Mouse (Mus musculus) limb, embryonic 12.5 days (tissue): Measurements from ENCODE around the gene Zfp451. TPM values are rescaled to one million over a fixed set of nuclear protein-coding genes. Genes with fewer than 3 reads are reported as not detected.

Experiments used
- ATAC-seq: fragments of 200-750 bp; cut with Nextera tagmentation; 2 replicates; pipeline ENCODE4 v1.8.0; 2017; ENCODE audit warnings: low read depth, moderate TSS enrichment; ENCODE audit not compliant: insufficient number of reproducible peaks, insufficient read depth, low FRiP score, low TSS enrichment
- H3K27ac ChIP-seq: fragments of 300-500 bp; sonication (generic); 2 replicates; pipeline ENCODE4 v1.5.1; 2016; ENCODE audit warnings: mild to moderate bottlenecking, moderate library complexity
- H3K27me3 ChIP-seq: fragments of 300-500 bp; sonication (generic); 2 replicates; pipeline ENCODE4 v1.6.1; 2016; ENCODE audit warnings: mild to moderate bottlenecking, moderate library complexity
- H3K36me3 ChIP-seq: fragments of 300-500 bp; sonication (generic); 2 replicates; pipeline ENCODE4 v1.6.1; 2016; ENCODE audit warnings: mild to moderate bottlenecking, moderate library complexity
- H3K4me1 ChIP-seq: fragments of 300-500 bp; sonication (generic); replicated peaks from 2 replicates; pipeline ENCODE4 v1.6.1; 2016
- H3K4me2 ChIP-seq: fragments of 300-500 bp; sonication (generic); 2 replicates; pipeline ENCODE4 v1.6.1; 2016; ENCODE audit warnings: mild to moderate bottlenecking, moderate library complexity
- H3K4me3 ChIP-seq: fragments of 300-500 bp; sonication (generic); replicated peaks from 2 replicates; pipeline ENCODE4 v1.5.1; 2016; ENCODE audit warnings: mild to moderate bottlenecking
- H3K9ac ChIP-seq: fragments of 300-500 bp; sonication (generic); replicated peaks from 2 replicates; pipeline ENCODE4 v1.6.1; 2016; ENCODE audit warnings: mild to moderate bottlenecking, moderate library complexity
- H3K9me3 ChIP-seq: fragments of 300-500 bp; sonication (generic); 2 replicates; pipeline ENCODE4 v1.6.1; 2016; ENCODE audit warnings: mild to moderate bottlenecking, moderate library complexity
- WGBS: fragments of 180-500 bp; shearing (Covaris S2); methylation state at CpG from one replicate; pipeline ENCODE4 v1.1.7; 2016; 5-methylcytosine and 5-hydroxymethylcytosine counted together
- polyA plus RNA-seq: library from polyadenylated mRNA; unstranded; fragments of >200 nt; fragmentation: Nextera tagmentation; extraction: Ambion mirVana; gene quantifications from 2 replicates; pipeline ENCODE4 v1.2.1, GENCODE M21; 2016

Gene Zfp451
- polyA plus RNA-seq, 1 experiment from 2014 or later: 39.0 TPM

DNA sequence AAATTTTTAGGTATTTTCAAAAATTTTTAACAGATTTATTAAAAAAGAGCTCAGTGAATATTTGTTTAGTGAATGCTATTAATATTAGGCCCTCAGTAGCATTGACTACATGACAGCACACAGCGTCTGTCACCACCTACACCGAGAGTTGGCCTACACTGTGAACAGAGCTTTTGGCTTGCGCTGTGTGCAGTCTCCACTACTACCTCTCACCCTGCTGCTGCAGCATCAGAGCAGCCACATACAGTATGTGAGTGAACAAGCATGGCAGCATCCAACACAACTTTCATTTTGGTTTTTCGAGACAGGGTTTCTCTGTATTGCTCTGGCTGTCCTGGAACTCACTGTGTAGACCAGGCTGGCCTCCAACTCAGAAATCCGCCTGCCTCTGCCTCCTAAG lies 29.8 kb downstream of the Zfp451 start:
- no peak overlapping the region for H3K9ac ChIP-seq
- H3K27me3 ChIP-seq: no peaks in the 10 kb centered on the region
- peaks cover 29% of the 10 kb centered on the region for H3K36me3 ChIP-seq
- H3K4me3 ChIP-seq: no peak overlapping the region
- H3K27ac ChIP-seq: no peak overlapping the region
- H3K4me1 ChIP-seq: no peaks in the 10 kb centered on the region
- WGBS: 97% methylated on average over 5 of the region's 5 CpGs
- H3K4me2 ChIP-seq: no peak overlapping the region
- H3K9me3 ChIP-seq: no peaks in the 10 kb centered on the region
- ATAC-seq: no peak

DNA sequence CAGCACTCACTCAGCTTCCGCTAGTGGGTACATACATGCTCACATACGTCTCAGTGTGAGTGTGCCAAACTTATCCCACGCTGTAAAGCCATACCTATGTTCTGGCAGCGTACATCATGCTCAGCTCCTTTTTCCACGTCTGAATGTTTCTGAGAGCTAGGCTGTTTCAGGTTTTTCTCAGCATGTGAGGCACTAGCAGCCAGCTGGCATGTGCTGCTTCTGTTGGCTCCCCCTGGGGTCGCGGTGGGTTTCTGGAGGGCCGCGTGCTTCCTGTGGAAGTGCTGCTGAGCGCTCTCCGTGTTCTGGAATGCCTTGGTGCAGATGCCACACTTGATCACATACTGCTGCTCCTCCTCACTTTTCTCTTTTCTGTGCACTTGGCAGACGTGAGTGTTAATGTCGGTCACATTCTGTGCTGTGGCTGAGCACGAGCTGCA lies 38.2 kb downstream of the Zfp451 start:
- Histone ChIP-seq H3K27me3 (no peaks in the 10 kb centered on the region), H3K9me3 (no peaks in the 10 kb centered on the region), H3K4me1 (no peaks in the 10 kb centered on the region), H3K9ac (no peak overlapping the region), H3K4me2 (no peak overlapping the region), H3K4me3 (no peak overlapping the region), H3K27ac (no peak overlapping the region), H3K36me3 (peaks cover 70% of the 10 kb centered on the region)
- WGBS: 89% methylated on average over 14 of the region's 14 CpGs
- ATAC-seq: no peak

DNA sequence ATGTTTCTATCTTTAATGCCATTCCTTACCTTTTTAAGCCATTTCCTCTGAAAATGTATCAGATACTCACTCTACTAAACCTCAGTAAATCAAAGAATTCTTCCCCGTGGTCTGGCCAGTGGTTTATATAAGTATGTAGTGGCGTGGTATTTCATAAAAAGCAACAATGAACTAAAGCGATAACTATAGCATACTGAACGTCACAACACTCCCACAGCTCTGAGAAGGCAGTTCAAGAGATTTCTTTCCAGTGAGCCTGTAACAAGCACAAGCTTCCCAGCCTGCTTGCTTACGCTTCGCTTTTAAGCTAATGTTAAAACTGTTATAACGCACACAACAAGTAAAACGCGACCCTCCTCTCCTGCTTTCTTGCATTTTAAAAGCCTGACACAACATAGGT lies 42.3 kb downstream of the Zfp451 start:
- no peak for ATAC-seq
- no peaks in the 10 kb centered on the region for H3K4me1 ChIP-seq
- H3K4me2 ChIP-seq: no peak overlapping the region
- WGBS: 96% methylated on average over 9 of the region's 9 CpGs
- H3K9ac ChIP-seq: no peak overlapping the region
- H3K4me3 ChIP-seq: no peak overlapping the region
- no peaks in the 10 kb centered on the region for H3K27me3 ChIP-seq
- H3K27ac ChIP-seq: no peak overlapping the region
- peaks cover 85% of the 10 kb centered on the region for H3K36me3 ChIP-seq
- no peaks in the 10 kb centered on the region for H3K9me3 ChIP-seq

DNA sequence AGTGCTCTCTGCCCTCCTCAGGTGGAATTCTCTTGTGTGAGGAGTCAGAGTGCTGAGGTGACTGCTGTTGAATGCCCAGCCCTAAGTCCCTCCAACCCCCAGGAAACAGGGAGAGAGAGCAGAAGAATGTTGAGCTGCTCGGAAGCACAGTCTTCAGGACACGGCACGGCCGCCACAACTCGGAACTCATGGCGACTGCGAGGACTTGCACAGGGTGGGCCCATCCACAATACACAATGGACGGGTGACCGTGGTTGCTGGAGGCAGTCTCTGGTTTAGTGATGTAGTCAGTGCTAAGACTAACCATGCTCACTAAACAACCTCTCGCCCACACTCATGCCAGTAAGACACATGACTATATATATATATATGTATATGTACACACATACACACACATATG lies 42.8 kb downstream of the Zfp451 start:
- 96% methylated on average over 10 of the region's 10 CpGs for WGBS
- H3K27me3 ChIP-seq: no peaks in the 10 kb centered on the region
- peaks cover 82% of the 10 kb centered on the region for H3K36me3 ChIP-seq
- H3K4me1 ChIP-seq: no peaks in the 10 kb centered on the region
- H3K27ac ChIP-seq: no peak overlapping the region
- no peaks in the 10 kb centered on the region for H3K9me3 ChIP-seq
- ATAC-seq: no peak
- no peak overlapping the region for H3K4me3 ChIP-seq
- no peak overlapping the region for H3K9ac ChIP-seq
- no peak overlapping the region for H3K4me2 ChIP-seq

DNA sequence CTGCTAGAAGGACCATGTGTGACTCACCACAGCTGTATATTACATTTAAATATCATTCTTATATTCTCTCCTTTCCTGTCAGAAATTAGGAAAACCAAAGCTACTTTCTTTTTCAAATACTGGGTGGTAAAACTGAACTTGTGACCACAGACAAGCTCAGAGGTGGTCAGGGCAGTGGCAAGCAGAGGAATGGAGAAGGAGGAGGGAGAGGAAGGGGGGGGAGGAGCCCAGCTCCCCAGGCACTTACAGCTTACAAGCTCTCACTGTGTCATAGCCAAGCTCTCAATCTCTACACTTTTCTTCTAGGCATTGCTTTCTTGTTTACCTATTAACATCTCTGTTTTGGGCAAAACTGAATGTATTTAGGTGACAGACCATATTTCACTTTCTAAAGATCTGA lies 45.6 kb downstream of the Zfp451 start:
- Histone ChIP-seq H3K27me3 (no peaks in the 10 kb centered on the region), H3K9me3 (no peaks in the 10 kb centered on the region), H3K9ac (no peak overlapping the region), H3K36me3 (peaks cover 69% of the 10 kb centered on the region), H3K4me3 (no peak overlapping the region), H3K27ac (no peak overlapping the region), H3K4me2 (no peak overlapping the region), H3K4me1 (no peaks in the 10 kb centered on the region)
- no peak for ATAC-seq

DNA sequence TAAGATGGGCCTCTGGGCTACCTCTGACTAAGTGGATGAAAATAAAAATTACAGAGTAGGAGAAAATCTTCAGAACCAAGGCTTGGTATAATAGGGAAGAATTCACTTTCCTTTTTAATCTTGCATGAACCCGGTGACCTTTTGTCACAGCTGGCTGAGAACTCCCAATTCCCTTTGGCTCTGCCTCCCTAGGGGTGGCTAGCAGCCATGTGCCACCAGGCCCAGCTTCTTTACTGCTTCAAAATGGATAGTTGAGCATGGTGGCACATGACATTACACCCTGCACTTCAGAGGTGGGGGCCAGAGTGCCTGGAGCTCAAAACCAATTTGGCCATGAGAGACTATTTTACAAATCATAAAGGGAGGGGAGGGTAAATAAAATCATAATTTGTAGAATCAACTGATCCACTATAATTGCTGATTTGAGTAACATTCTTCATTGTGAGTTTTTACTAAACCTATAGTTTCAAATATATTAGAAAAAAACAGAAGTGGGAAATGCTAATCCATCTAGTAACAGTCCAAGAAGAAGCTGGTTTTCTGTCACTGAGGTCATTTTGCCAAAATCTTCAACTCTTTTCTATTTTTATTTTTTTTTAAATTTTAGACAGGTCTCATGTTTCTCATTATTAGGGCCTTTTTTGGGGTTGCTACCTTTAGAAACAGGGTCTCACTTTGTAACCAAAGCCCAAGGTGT lies 46.2 kb downstream of the Zfp451 start:
- Histone ChIP-seq H3K27ac (no peak overlapping the region), H3K36me3 (peaks cover 65% of the 10 kb centered on the region), H3K4me2 (no peak overlapping the region), H3K27me3 (no peaks in the 10 kb centered on the region), H3K9ac (no peak overlapping the region), H3K9me3 (no peaks in the 10 kb centered on the region), H3K4me3 (no peak overlapping the region), H3K4me1 (no peaks in the 10 kb centered on the region)
- ATAC-seq: no peak
- WGBS: 100% methylated on average over 1 of the region's 1 CpGs

DNA sequence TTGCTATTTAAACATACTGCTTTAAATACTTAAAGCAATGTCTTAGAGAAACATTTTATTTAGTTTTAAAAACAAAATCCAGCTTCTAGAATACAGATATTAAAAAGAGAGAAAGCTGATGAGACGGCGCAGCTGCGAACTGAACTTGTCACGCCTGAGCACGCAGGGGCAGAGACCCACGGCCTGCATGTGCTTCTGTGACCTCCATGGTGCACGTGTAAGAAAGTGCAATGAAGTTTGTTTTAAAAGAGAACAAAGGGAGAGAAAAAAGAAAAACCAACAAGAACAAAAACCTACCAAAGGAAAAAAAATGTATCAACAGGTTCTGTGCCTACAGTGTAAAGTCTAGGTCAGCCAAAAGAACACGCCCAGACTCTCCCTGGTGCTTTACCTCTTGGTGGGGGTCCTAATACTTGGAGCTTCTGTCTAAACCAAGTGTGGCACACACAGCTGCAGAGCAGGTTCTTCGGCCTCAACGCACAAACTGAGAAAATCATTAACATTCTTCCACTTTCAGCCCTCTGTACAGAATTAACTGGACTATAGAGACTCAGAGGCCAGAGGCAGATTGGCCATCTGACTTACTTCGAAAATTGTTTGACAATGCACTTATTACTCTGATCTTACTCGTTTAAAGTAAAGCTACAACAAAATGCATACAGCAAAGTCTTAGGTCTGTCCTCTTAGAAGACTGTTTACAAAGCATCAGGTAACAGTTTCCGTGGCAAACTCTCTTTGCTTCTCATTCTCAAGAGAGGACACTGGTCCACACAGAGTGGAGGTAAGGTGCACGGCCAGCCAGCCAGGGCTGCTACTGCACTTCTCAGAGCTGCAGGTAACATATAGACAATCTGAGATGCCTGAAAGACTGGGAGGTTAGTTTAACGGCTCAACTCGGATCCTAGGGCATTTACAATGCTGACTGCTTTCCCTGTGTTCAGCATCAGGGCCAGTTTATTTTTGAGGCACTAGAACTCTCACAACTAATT lies 47.6 kb downstream of the Zfp451 start:
- H3K4me2 ChIP-seq: no peak overlapping the region
- H3K36me3 ChIP-seq: peaks cover 65% of the 10 kb centered on the region
- no peak overlapping the region for H3K9ac ChIP-seq
- no peak overlapping the region for H3K4me3 ChIP-seq
- 80% methylated on average over 16 of the region's 16 CpGs for WGBS
- no peak overlapping the region for H3K27ac ChIP-seq
- ATAC-seq: no peak
- H3K4me1 ChIP-seq: no peaks in the 10 kb centered on the region
- no peaks in the 10 kb centered on the region for H3K27me3 ChIP-seq
- no peaks in the 10 kb centered on the region for H3K9me3 ChIP-seq

DNA sequence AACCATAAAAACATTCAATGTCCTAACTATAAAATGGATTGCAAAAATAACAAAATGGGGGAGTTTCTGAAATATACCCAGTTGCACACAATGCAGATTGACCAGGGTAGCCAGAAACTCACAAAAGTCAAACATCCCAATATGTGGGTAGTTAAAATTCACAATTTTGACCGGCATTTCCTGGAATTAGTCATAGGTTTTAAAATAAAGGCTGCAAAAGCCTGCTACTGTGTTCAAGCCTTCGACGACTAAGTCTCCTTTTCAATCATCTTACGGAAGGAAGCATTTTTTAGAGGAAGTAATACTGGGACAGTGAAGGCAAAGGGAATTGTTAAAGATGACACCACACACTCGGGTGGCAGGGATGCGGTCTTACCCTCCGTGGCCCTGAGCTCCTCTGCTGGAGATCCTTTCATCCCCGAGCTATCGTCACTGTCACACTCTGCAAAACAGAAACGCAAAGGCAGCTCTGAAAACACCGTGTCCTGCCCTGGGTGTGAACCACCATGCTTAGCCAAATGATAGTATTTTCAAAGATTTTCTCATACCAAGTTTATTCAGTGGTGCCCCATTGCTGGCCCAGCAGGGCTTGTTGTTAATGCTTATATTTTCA lies 48.8 kb downstream of the Zfp451 start:
- Histone ChIP-seq H3K9me3 (no peaks in the 10 kb centered on the region), H3K9ac (no peak overlapping the region), H3K4me2 (no peak overlapping the region), H3K4me3 (no peak overlapping the region), H3K4me1 (no peaks in the 10 kb centered on the region), H3K36me3 (peaks cover 64% of the 10 kb centered on the region), H3K27me3 (no peaks in the 10 kb centered on the region), H3K27ac (no peak overlapping the region)
- WGBS: 91% methylated on average over 11 of the region's 11 CpGs
- no peak for ATAC-seq

DNA sequence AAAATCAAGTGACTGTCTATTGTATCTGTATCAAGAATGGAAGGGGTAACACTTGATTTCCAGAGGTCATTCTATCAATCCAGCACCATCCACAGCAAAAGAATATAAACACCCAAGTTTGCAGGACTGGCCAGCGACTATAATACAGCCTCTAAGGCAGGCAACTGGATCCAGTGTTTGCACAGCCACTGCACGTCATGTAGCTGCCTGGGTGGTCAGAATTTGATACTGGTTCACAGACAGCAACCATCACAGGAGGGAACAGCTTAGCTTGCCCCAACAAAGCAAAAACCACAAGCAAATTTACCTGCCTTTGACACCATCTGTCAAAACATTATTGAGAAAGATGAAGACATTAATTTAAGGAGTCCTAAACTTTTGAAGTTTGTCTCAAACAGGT lies 50.6 kb downstream of the Zfp451 start:
- Histone ChIP-seq H3K4me3 (no peak overlapping the region), H3K27ac (no peak overlapping the region), H3K27me3 (no peaks in the 10 kb centered on the region), H3K9ac (no peak overlapping the region), H3K36me3 (peaks cover 53% of the 10 kb centered on the region), H3K4me1 (no peaks in the 10 kb centered on the region), H3K4me2 (no peak overlapping the region), H3K9me3 (no peaks in the 10 kb centered on the region)
- ATAC-seq: no peak
- WGBS: 59% methylated on average over 2 of the region's 2 CpGs

DNA sequence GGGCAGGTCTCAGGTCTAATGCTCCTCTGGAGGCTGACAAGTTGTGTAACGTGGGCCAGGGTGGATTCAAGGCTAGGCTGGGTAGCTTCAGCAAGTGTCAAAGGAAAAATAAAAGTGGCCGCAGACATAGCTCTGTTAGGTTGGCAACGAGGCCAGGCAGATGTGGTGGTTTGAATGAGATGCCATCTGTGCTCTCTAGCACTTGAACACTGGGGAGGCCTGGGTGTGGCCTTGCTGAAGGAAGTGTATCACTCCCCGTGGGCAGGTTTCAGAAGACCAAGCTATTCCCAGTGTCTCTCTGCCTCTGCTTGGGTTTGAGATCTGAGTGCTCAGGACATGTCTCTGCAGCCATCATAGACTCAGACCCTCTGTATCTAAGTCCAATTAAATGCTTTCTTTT lies 55.9 kb downstream of the Zfp451 start:
- H3K4me2 ChIP-seq: no peak overlapping the region
- H3K27ac ChIP-seq: no peak overlapping the region
- H3K27me3 ChIP-seq: no peaks in the 10 kb centered on the region
- no peak for ATAC-seq
- H3K4me3 ChIP-seq: no peak overlapping the region
- peaks cover 18% of the 10 kb centered on the region for H3K4me1 ChIP-seq
- WGBS: 50% methylated on average over 4 of the region's 4 CpGs
- H3K9me3 ChIP-seq: no peaks in the 10 kb centered on the region
- no peak overlapping the region for H3K9ac ChIP-seq
- peaks cover 30% of the 10 kb centered on the region; the same call in 1 of the 2 replicates for H3K36me3 ChIP-seq

DNA sequence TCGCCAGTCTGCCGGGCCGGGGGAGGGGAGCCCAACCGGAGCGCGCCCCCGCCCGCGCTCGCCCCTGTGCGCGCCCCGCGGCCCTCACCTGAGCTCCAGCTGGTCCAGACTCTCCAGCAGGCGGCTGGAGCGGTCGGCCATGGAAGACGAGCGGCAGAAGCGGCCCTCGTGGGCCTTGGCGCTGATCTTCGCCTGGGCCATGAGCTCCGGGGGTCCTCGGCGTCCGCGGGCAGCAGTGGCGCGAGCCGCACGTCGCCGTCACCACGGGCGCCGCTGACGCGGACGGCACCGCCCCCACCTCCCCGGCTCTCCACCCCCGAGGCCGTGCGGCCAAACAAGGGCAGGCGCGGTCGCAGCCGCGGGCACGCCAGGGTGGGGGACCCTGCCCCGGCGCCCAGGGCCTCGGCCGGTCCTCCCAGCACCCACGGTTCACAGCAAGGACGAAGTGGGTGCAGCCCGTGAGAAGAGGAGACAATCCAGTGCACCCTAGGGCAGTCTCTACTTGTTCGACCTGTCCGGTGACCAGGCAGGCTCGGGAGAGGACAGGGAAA lies 56.8 kb downstream of the Zfp451 start, which contains the start of gene Bag2:
Gene Bag2 (minus strand): TSS at position 305 of the 551 bp plus-strand sequence.
- under 1% methylated on average over 60 of the region's 61 CpGs for WGBS
- Histone ChIP-seq H3K27ac (peak within 1 kb of the TSS; percentile 77; the same call in 1 of the 2 replicates), H3K9ac (peak within 1 kb of the TSS; percentile 88)

More for the DNA sequence above, 56.8 kb downstream of the Zfp451 start, which contains the start of gene Bag2:
- Histone ChIP-seq H3K9me3 (no peaks in the 10 kb centered on the region), H3K36me3 (peaks cover 27% of the 10 kb centered on the region), H3K4me1 (peaks cover 18% of the 10 kb centered on the region), H3K4me2 (peak within 1 kb of the TSS; percentile 70), H3K4me3 (peak within 1 kb of the TSS; percentile 74), H3K27me3 (no peaks in the 10 kb centered on the region)
- peak; percentile 81 for ATAC-seq
